Mouse (Mus musculus): ENCODE data around the gene Atg7.

Gene Atg7

DNA sequence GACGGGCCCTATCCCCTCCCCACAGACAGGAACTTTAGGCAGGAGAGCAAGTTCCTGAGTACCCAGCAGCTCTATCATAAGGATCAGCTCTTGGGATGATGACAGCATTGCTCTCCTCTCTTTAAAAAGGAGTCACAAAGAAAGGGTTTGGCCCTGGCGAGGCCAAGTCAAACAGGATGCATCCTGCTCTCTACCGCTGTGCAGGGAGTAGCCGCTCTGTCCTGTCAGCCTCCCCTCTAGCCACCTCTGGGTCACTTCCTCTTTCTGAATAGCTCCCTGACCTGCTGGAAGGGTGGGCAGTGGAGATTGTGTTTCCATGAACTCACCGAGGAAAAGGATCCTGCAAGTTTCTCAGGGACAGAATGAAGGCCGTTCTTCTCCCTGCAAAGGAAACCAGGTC is 175.6 kb downstream of the Atg7 start:
- DNase-seq (ENCODE audit: low read depth) = no peak

- DNase-seq (ENCODE audit: low read depth) = peak; percentile 57
Observed at GRCm38 (mm10) chr6:114819971-114820481, 177.1 kb downstream of the Atg7 start.

DNA sequence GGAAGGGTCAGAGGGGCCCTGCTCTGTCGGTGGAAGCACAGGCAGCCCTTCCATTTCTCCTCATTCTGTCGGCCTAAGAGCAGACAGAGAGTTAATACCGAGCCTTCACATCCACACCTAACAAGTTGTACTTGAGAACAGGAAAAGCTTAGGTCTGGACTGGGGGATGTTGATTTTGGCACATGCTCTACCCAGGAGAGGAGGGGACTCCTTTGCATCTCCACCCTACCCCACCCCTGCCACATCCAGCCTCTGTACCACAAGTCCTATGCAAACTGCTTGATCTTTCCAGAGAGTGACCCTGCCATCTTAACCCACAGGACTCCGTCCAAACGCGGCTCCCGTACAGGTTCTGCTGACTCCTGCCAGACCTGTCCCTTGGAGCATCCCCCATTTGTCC is 178.7 kb downstream of the Atg7 start:
- no peak for DNase-seq (ENCODE audit: low read depth)

DNA sequence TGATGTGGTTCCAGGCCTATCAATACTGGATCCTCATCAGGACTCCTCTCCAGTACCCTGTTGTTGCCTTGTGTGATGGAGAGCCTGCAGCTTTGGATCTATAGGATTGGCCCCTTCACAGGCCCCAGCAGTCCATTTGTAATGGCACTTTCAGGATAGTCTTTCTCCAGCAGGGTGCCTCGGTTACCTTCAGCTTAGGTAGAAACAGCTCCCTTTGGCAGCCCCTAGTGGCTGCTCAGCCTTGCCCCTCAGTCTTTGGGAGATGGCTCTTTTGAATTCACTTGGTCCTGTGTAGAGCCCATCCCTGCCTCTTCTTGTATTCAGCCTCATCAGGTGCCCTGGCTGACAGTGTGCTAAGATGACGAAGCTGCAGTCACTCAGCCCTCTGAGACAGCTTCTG is 184.0 kb downstream of the Atg7 start:
- no peak for DNase-seq (ENCODE audit: low read depth)

DNA sequence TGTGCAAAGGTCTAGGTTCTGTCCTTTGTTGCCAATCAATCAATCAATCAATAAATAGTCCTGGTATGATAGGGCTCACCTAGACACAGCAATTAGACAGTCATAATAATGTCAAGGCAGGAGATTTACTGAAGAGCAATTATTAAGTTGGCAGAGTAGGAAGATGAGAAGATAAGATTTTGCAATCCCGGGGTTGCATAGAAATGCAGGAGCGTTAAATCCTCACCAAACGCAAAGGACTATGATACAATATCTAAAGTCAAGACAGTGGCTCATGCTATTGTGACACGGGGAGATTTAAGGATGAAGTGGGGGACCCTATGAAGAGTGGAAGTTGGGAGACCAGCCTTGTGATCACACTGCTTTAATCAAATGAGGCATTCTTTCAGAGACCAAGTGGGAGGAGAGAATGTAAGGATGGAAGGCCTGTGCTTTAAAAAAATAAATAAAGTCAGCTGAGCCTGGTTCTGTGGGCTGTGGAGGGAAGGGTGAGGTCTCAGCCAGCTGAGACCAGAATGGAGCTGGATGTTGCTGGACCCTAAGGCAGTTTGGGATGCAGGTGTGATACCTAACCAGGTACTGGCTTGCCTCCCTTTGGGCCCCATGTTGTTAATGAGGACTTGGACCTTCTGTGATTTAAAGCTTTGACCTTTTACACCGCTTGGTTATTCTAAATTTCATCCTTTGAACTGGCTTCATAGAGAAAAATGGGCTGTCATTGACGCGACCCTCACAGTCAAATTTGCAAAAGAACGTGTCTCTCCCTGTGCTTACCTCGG is 187.0 kb downstream of the Atg7 start:
- DNase-seq (ENCODE audit: low read depth) = no peak

- DNase-seq (ENCODE audit: low read depth) = no peak
Observed at GRCm38 (mm10) chr6:114831807-114832206, 188.9 kb downstream of the Atg7 start.

GRCm38 (mm10) chr6:114833058-114833685 is 190.3 kb downstream of the Atg7 start:
- DNase-seq (ENCODE audit: low read depth) = peak; percentile 56

DNA sequence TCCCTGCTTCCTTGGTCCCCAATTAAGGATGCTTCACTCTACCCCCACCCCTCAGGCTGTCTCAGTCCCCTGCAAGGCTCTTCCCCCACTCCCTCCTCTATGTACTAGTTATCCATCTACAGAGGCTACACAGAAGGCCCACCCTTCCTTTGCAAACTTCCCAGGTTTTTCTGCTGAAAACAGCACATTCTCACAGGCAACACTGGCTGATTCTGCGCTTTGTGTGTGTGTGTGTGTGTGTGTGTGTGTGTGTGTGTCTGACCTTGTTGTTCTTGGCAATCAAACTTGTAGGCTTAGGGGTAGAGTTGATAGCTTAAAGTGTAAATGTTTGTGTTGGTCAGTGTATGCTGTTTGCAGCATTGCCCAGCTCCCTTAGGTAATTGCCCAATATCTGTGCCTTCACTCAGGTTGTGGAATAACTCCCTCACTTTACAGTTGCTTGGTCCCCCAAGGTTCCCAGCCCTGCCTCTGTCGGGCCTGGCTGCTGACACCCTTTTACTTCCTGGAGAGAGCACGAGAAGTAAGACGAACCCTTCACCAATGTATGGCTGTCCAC is 191.0 kb downstream of the Atg7 start:
- DNase-seq (ENCODE audit: low read depth) = no peak

DNA sequence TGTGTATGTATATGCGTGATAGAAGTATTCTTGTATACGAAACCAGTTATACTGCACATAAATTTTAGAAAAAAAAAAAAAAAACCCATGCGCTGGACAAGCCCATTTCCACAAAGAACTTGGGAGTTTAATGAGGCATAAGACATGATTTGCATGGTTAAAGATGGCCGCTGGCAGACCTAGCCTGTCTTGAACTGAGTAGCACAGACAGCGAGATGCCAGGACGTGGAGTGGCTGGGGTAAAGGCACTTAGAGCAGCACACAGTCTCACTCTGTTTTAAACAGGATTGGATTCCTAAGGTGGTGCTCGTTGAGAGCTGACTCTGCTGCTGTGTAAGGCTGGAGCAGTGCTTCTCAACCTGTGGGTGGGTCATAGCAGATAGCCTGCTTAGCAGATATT is 192.4 kb downstream of the Atg7 start:
- DNase-seq (ENCODE audit: low read depth) = no peak

GRCm38 (mm10) chr6:114835752-114836151 is 192.9 kb downstream of the Atg7 start:
- DNase-seq (ENCODE audit: low read depth) = no peak

GRCm38 (mm10) chr6:114836433-114836832 is 193.5 kb downstream of the Atg7 start:
- DNase-seq (ENCODE audit: low read depth) = no peak

DNA sequence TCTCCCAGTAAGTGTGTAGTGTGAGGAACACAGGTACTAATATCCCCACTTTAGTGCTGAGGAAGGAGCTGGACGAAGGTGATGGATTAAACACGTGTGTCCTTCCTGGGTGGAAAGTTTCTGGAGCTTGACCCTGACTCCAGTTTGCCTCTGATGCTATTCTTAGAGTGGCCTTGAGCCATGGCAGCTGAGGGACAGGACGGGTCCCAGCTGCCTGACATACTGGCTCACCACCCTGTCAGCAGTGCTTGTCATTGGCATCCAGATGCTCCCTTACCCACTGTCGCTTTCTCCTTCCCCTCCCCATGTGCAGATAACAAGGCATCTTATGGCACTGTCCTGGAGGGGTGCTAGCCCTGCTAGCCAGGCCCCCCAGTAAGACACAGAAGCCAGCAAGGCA is 196.0 kb downstream of the Atg7 start:
- DNase-seq (ENCODE audit: low read depth) = no peak

- no peak for DNase-seq (ENCODE audit: low read depth)
Observed at GRCm38 (mm10) chr6:114840012-114840411, 197.1 kb downstream of the Atg7 start.

GRCm38 (mm10) chr6:114842131-114842530 is 199.2 kb downstream of the Atg7 start:
- no peak for DNase-seq (ENCODE audit: low read depth)

DNA sequence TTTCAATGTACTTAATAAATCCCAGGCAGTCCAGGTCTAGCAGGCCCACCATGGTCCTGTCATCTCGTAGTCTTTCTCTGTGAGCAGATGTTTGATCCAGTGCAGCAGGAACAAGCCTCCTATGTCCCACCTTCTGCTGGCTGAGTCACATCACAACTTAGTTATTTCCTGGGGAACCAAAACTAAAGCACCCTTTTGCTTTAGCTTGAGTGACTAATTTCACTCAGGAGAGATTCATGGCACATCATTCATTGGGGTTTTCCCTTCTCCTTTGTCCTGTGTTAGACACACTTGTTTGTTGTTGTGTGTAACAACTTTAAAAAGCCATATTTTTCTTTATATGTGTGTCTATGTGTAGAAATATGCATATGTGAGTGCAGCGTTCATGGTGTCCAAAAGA is 200.0 kb downstream of the Atg7 start:
- no peak for DNase-seq (ENCODE audit: low read depth)

- DNase-seq (ENCODE audit: low read depth) = no peak
Observed at GRCm38 (mm10) chr6:114846153-114846772, 203.4 kb downstream of the Atg7 start.

GRCm38 (mm10) chr6:114847582-114848174 is 204.8 kb downstream of the Atg7 start:
- no peak for DNase-seq (ENCODE audit: low read depth)

DNA sequence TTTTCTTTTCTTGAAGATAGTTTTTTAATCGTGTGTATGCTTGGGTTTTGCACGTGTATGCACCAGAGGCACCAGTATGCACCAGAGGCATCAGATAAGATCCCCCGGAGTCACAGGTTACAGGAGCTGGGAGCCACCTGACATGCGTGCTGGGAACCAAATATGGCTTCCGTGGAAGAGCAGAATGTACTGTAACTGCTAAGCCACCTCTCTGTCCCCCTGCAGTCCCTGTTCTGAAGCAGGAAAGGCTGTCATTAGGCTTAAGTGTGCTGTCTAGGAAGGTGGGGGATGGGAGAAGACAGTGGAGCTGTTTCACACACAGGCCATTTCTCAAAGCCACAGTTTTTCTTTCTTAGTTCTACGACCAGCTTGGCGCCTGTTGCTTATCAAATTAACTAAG is 205.9 kb downstream of the Atg7 start:
- DNase-seq (ENCODE audit: low read depth) = no peak

DNA sequence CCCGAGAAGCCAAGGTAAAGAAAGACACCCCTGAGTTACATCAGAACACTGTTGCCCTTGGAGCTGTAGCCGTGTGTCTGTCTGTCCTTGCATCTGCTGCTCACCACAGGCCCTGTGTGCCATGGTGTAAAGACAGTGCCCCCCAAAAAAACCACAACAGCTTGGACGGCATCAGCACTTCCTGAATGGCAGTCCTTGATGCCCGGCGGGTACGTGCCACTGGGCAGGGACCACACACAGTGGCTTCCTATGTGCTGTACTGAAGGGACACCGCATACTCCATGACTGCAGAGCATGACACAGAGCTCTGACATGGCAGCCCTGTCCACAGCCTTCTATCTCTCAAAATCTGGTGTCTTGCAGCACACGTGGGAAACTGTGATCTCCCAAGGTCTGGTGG is 206.9 kb downstream of the Atg7 start:
- DNase-seq (ENCODE audit: low read depth) = no peak

DNA sequence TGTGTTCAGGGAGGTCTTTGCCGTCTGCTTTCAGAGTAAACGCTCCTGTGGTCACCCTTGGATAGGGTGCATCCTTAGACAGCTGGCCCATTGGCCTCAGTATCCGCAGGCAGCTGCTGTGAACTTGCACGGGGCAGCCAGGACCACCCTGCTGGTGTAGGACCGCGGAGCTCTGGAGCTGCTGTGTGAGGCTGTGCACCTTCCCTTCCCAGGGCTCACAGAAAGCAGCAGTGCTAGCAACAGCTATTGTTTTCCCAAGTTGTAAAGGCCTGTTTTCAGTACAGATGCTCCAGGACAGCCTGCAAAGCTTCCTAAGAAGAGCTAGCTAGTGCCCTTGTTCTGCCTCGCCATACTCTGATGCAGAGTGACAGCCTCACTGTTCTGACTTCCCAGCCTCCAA is 208.8 kb downstream of the Atg7 start:
- no peak for DNase-seq (ENCODE audit: low read depth)

DNA sequence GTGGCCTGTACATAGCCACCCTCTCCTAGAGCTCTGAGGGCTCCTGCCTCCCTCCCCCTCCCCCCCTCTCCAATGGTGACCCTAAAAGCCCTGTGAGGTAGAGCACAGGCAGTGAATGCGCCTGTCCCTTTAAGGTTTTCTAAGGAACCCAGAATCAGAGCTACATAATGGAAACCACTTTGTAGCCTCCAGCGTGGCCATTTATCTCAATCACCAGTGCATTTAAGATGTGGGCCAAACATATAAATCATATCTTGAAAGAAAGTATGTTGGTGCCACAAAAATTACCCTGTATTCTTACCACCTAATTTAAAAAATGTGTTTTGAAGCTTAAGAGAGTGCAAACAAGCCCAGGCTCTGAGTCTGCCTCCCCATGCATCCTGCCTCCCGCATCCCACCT is 209.8 kb downstream of the Atg7 start:
- DNase-seq (ENCODE audit: low read depth) = peak; percentile 82

- DNase-seq (ENCODE audit: low read depth) = peak; percentile 49
Observed at GRCm38 (mm10) chr6:114854368-114854767, 211.5 kb downstream of the Atg7 start.
